Mouse (Mus musculus) liver, embryonic 14.5 days (tissue): ENCODE results near the gene Zbtb7a.

Experiments
- CTCF ChIP-seq: IDR thresholded peaks from 2 replicates; pipeline ENCODE4 v1.5.1; 2016; ENCODE audit warnings: antibody characterized with exemption, low read depth, control low read depth
- EP300 ChIP-seq: IDR thresholded peaks from 2 replicates; pipeline ENCODE4 v1.6.1; 2016; ENCODE audit warnings: antibody characterized with exemption, low read depth

DNA sequence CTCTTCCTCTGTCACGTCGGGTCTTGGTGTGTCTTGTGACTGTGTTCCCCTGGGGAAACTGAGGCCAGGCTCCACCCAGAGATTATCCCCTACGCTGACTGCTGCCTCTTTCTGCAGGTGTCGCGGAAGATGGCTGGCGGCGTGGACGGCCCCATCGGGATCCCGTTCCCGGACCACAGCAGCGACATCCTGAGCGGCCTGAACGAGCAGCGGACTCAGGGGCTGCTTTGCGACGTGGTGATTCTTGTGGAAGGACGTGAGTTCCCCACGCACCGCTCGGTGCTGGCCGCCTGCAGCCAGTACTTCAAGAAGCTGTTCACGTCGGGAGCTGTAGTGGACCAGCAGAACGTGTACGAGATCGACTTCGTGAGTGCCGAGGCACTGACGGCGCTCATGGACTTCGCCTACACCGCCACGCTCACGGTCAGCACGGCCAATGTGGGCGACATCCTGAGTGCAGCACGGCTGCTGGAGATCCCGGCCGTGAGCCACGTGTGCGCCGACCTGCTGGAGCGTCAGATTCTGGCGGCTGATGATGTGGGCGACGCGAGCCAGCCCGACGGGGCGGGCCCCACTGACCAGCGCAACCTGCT is 8.9 kb downstream of the Zbtb7a start:
- TF ChIP-seq CTCF (no peak), EP300 (no peak)
